In the genomic region with DNA sequence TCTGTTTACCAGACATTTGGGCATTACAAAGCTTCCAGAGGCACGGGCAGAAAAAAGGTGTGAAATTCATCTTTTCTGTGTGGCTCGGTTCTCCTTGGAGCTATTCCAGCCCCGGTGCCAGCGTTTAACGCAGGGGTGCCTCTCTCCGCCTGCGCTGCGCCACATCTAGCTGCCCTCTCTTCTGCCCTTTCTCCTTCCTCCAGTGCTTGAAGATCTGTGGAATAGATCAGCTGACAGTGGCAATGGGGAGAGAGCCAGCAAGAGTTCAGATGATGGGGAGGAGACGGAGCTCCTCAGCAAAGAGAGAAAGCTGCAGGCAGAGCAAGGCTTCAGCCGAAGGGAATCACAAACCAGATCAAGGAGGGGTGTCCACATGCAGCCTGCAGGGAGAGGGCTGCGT, we compare ENCODE assay signal across 14 mouse cellular contexts.
DNase-seq lines count a peak whose midpoint lies in the region; ATAC-seq lines count a peak whose summit lies in the region.
"Had no signal": no experiment of that assay in that cellular context is flagged by ENCODE, and none has a peak within 500 bp of the region (broad histone marks: within the 10 kb centered on the region; RNA-seq: fewer than 3 reads in every experiment).

No protein-coding gene starts in this region.

- no peaks in the 10 kb centered on the region for H3K9me3 ChIP-seq in hindbrain, embryonic 15.5 days
- H3K9me3 ChIP-seq in hindbrain, embryonic 16.5 days (ENCODE audit: control insufficient read depth, low read length) = no peaks in the 10 kb centered on the region
- no peaks in the 10 kb centered on the region for H3K9me3 ChIP-seq in forebrain, embryonic 16.5 days (ENCODE audit: control insufficient read depth, low read length)
- H3K9me3 ChIP-seq: hindbrain, embryonic 10.5 days had no signal

- no peaks in the 10 kb centered on the region for H3K27me3 ChIP-seq in hindbrain, embryonic 15.5 days
- H3K27me3 ChIP-seq in hindbrain, embryonic 16.5 days (replicated peaks; ENCODE audit: control insufficient read depth, insufficient read depth, low read length) = no peaks in the 10 kb centered on the region
- no peaks in the 10 kb centered on the region for H3K27me3 ChIP-seq in forebrain, embryonic 16.5 days (replicated peaks; ENCODE audit: control insufficient read depth, insufficient read depth, low read length)

- 48% methylated on average over 11 of the region's 11 CpGs for WGBS in hindbrain, embryonic 15.5 days
- 49% methylated on average over 11 of the region's 11 CpGs for WGBS in hindbrain, embryonic 16.5 days
- WGBS in forebrain, embryonic 16.5 days = 62% methylated on average over 11 of the region's 11 CpGs

- peaks cover 4% of the 10 kb centered on the region; the same call in 1 of the 2 replicates for H3K4me1 ChIP-seq in hindbrain, embryonic 15.5 days (replicated peaks)
- H3K4me1 ChIP-seq in hindbrain, embryonic 16.5 days (ENCODE audit: control insufficient read depth, insufficient read depth, low read depth, low read length) = no peaks in the 10 kb centered on the region; the same call in 1 of the 2 replicates
- no peaks in the 10 kb centered on the region for H3K4me1 ChIP-seq in forebrain, embryonic 16.5 days (replicated peaks; ENCODE audit: control insufficient read depth, insufficient read depth, low read length)

- no peak overlapping the region for H3K9ac ChIP-seq in hindbrain, embryonic 15.5 days
- no peak overlapping the region for H3K9ac ChIP-seq in hindbrain, embryonic 16.5 days (ENCODE audit: low read depth, low read length)
- H3K9ac ChIP-seq in forebrain, embryonic 16.5 days (replicated peaks; ENCODE audit: low read depth, low read length) = no peak overlapping the region

- H3K4me3 ChIP-seq in hindbrain, embryonic 15.5 days = no peak overlapping the region
- no peak overlapping the region for H3K4me3 ChIP-seq in hindbrain, embryonic 16.5 days (ENCODE audit: low read length)
- H3K4me3 ChIP-seq in forebrain, embryonic 16.5 days (replicated peaks; ENCODE audit: low read length) = no peak overlapping the region
- H3K4me3 ChIP-seq: hindbrain, embryonic 10.5 days had no signal

- H3K27ac ChIP-seq in hindbrain, embryonic 15.5 days (replicated peaks) = no peak overlapping the region
- no peak overlapping the region for H3K27ac ChIP-seq in hindbrain, embryonic 16.5 days (ENCODE audit: low read depth, low read length)
- H3K27ac ChIP-seq in forebrain, embryonic 16.5 days (ENCODE audit: low read length) = no peak overlapping the region
- H3K27ac ChIP-seq: hindbrain, embryonic 10.5 days had no signal

- 0 out of 2 replicates have a peak overlapping the region, but pooled peaks have one; percentile 1 for H3K4me2 ChIP-seq in hindbrain, embryonic 15.5 days
- no peak overlapping the region for H3K4me2 ChIP-seq in hindbrain, embryonic 16.5 days (ENCODE audit: low read length)
- no peak overlapping the region for H3K4me2 ChIP-seq in forebrain, embryonic 16.5 days (ENCODE audit: low read length)

- no peak for ATAC-seq in hindbrain, embryonic 15.5 days (ENCODE audit: low FRiP score, low read depth)
- no peak for ATAC-seq in hindbrain, embryonic 16.5 days
- no peak for ATAC-seq in forebrain, embryonic 16.5 days
- ATAC-seq: forebrain, embryonic 14.5 days; Patski had no signal

- no peaks in the 10 kb centered on the region for H3K36me3 ChIP-seq in hindbrain, embryonic 15.5 days
- H3K36me3 ChIP-seq in hindbrain, embryonic 16.5 days (ENCODE audit: control insufficient read depth, insufficient read depth, low read length) = no peaks in the 10 kb centered on the region
- no peaks in the 10 kb centered on the region for H3K36me3 ChIP-seq in forebrain, embryonic 16.5 days (ENCODE audit: control insufficient read depth, insufficient read depth)
- H3K36me3 ChIP-seq: hindbrain, embryonic 10.5 days had no signal

- peak; percentile 14 for DNase-seq in right cerebral cortex, postnatal 25 days
- DNase-seq in right cerebral cortex, postnatal 14 days = no peak
- DNase-seq in gastrocnemius, postnatal 10 days = peak; percentile 19
- DNase-seq in MN1 (ENCODE audit: low spot score) = no peak
- DNase-seq in urinary bladder, adult 18-20 months (ENCODE audit: low spot score in 2 of 2) = no peak
- DNase-seq: adrenal gland, adult 8-10 months; embryo, embryonic 11 days; lung, postnatal 14 days had no signal

Comparison
In these comparisons a context has a peak if more than half of its experiments do, and no peak if none do; other contexts are left out.
1. DNase-seq: peak in right cerebral cortex, postnatal 25 days (single experiment) and gastrocnemius, postnatal 10 days (single experiment); none in right cerebral cortex, postnatal 14 days (single experiment), MN1 (single experiment) and urinary bladder, adult 18-20 months (0 of 2).